Mouse (Mus musculus) cerebellum, adult 11 months (tissue): ENCODE measurements around the gene Rasgrf2.
"Not testable (repeated sequence)": the region's sequence is repeated elsewhere in the genome, so short reads cannot be mapped to it uniquely, and the experiment has no call there.

Experiments
- DNase-seq: peaks from one replicate; pipeline ENCODE4 v3.0.0; 2022

Rasgrf2 gene

DNA sequence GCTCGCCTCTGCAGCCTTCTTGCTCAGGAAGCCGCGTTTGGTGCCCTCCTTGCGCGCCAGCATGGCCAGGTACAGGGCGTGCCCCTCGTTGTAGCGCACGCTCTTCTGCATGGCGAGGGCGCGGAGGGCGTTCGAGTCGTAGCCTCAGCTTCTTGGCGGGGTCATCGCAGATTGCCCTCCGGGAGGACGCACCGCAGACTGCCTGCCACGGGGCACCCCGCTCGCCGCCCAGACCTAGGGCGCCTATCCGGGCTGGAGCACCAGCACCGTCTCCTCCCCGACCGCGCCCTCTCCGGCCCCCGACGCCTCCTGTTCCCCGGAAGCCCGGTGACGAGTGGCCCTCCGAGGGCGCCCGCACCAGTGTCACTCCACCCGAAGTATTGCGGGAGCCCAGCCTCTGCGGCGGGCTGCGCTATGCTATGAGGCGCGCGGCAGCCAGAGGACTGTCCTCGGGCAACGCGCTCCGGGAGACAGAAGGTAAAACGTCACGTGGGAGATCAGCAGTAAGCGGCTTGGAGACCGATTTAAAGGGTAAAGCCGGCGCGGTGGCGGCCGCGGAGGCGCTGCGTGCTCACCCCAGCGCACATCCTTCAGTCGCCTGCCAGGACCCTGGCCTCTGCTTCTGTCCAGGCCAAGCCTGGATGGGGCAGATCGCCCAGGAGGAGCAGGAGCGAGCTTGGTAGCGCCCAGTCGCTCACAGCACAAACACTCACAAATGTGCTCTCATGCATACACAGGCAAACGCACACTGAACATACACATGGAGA, at the start of gene Rasgrf2:
Gene Rasgrf2, minus strand, starts transcription at position 273 of the 767 bp plus-strand sequence.
- DNase-seq, result no peak

DNA sequence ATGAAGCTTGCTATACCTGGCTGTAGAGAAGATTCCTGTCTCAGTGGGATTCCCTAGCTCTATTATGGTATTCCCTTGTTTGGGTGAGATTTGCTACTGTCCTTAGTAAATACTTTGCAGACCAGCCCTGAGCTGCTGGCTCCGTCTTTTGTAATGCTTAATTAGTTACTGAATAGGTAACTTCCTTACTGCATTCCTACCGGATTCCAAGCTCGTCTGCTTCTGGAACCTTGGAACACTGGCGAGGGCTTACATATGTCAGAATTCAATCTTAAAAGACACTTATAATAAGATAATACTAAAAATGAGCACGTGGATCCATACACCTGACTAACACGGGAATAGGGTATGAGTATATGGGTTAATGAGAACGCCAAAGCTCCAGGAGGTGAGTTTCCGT, 41.2 kb upstream of the Rasgrf2 start:
- not testable (repeated sequence) for DNase-seq

DNA sequence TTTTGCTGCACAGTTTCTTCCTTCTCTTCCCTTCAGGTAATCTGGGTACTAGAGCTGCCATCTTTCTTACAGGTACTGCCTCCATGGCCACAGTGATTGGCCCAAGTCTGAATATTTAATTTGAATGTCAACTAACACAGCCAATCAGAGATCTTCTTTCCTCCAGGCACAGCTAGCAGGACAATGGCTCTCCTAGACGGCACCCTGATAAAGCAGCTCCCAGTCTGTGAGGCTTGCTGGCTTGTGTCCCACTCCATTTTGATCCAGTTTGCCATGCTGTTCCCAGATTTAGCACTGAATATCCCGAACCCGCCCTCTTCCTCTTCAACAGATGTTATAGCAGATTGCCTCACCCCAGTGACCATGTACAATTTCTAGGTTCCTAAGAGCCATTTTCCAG, 19.1 kb upstream of the Rasgrf2 start:
- DNase-seq, result no peak

DNA sequence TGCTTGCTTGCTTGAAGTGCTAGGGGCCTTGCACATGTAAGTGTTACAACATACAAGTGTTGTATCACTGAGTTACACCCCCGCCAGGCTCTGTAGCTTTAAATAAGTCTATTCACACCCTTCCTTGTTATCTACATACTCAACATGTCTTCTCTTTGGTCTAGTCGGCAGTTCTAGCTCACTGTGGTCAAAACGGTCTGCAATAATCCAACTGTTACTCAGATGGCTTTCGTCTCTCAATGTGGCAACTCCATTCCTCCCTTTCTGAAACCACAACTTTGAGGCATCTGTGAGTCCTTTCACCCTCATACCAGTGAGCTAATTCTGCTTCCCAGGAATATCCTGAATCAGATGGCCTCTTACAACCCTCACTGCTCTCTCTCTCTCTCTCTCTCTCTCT, 17.4 kb upstream of the Rasgrf2 start:
- no peak for DNase-seq

DNA sequence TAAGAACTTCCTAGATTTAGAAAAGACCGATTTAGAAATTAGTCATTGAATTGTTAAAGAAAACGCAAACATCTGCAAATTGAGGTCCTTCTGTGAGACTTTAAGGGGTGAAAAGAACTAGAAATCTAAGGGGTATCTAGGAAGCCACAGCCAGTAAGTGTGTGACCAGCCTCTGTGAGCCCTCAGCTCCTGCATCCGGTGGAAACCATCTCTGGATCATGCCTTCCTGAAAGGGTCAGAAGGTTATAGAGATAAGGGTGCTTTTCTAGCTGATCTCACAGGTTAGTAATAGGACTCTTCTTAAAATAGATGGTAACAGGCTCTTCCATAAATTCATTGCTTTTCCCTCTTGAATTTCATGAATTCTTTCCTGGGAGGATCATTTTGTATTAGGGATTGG, 3.3 kb upstream of the Rasgrf2 start:
- no peak for DNase-seq

DNA sequence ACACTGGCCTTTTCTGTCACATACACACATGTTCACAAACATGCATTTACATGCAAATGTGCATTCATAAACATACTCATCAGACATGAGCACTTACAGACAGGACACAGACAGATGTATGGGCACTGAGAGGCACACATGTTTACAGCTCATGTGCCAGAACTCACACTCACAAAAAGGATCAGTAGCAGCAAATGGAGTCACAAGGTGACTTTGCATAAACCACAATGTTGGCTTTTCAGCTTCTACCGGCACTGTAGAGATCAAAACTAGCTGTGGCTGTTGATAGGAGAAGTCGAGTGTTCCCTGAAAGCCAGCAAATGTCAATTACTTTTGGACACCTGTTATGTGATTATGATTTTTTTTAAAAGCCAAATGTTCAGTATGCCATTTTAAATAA, 1.1 kb upstream of the Rasgrf2 start:
- no peak for DNase-seq

DNA sequence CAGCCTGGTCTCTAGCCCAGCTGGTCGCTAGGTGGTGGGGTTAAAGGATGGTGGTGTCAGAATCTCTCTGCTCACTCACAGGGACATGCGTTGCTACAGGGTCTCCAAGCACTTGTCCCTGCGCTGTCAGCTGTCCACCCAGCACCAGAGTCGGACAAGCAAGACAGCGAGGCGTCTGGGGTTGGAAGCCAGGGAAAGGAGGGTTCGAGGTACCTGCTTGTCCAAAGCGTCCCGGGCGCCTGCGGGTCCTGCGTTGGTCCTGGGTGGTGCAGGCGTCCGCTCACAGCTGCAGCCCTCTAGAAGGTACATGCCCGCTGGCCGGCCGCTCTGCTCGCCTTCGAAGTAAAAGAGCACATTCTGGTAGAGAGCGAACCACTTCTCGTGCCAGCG, 467 bp downstream of the Rasgrf2 start:
- DNase-seq, result no peak

DNA sequence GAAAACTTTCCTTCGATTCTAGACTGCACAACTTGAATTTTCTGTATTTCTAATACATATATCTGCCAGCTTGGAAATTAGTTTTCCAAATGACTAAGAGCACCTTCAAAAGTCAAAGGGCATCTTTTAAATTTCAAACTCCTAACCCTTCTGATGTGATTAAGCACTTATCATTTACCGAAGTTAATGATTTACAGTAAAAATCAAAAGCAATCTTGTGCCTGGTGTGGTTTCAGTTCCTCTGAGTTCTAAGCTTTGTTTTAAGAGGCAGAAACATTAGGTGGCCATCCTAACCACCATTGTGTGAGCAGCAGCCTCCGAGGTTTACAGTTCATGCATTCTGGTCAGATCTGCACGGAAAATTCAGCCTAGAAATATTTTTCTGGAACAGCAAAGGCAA, 1.6 kb downstream of the Rasgrf2 start:
- DNase-seq, result no peak

DNA sequence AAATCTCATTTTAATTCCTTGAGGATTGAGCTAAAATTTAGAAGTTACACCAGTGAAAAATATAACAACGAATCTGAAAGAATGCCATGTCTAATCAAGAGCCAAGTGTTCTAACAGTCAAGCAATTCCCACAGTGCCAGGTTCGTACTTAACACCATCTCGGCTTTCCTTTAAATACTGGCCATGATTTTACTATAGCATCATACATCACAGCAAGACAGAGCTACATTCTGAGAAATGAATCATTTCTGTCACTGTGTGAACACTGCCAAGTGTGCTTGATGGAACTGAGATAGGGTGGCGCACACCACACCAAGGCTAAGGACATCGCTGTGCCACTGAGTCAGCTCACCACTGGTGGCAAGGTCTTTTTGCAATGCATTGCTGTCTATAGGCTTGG, 5.6 kb downstream of the Rasgrf2 start:
- no peak for DNase-seq

DNA sequence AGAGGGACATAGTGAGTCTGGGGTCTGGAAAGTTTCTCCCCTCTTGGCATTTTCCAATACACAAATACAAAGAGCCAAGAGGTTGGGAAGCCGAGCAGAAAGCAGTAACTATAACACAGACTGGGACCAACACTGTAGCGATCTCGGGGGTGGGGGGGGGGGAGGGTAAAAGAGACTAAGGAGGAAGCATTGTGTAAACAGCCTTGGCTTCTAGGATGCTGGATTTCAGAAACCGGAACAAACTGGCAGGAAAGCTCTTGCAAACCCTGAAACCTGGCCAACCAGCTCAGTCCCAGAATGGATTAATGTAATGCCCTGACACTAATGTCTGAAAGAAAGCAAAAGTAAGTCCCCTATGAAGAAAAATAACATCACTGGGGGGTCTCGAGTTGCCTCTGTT, 11.8 kb downstream of the Rasgrf2 start:
- no peak for DNase-seq

DNA sequence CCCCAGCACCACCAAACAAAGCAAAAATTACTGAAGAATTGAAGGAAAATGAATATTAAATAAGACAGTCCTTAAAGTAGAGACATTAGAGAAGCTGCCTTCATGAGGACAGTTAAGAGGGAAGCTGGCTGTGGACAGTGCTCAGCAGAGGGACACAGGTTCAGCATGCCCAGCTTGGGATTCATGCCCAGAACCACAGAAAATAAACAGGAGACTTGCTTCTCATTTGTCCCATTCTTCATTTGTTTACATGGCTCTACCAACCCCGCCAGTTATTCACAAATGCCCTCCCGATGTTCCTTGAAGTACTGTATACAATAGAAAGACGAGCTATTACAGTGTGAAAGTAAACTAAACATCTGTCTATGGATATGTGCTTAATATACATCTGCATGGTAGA, 17.4 kb downstream of the Rasgrf2 start:
- DNase-seq, result no peak

DNA sequence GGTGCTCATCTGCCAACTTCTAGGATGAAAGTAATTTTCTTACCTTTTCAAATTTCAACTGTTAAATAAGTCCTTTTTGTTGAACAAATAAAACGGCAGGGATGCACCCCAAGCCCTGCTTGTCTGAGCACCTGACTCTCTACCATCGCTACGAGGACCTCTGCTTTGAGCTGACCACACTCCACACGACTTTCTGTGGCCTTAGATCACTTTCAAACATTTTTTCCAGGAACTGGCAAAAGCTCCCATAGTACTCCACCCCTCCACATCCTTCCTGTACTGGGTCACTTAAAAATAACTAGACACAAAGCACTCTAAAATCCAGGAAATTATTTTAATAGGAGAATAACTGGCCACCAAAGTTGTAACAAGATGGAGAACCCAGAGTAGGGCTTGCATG, 23.2 kb downstream of the Rasgrf2 start:
- no peak for DNase-seq

DNA sequence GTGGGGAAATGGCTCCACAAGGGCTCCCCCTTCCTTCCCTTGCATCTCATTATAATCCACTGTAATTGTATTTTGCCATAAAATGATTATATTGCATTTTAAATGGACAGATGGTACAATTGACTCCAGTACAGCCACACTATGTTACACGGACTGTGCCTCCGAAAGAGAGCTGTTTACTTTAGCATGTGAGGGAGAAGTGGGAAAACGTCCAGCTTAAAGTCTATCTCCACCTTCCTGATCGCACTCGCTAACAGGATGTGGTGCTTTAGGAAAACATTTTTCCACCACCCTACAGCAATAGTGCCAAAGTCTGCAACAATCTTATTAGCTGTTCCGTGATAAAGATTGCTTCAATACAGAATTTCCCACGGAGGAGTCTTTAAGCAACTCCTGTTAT, 27.2 kb downstream of the Rasgrf2 start:
- no peak for DNase-seq

DNA sequence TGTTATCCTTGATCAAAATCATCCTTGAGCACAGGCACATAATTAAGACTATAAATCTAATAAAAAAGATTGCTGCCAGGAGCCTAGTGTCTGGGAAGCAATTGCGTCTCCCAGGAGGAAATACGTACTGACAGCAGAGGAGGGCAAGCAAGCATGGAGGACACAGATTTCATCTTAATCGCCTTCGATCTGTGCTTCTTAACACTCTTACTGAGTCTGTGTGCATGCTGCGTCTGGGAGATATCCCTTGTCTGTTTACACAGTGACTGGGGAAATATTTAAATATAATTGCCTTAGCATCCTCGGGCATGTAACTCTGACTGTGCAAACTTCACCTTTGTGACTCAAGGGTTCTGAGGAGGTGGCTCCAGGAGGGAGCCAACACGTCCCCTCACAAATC, 33.0 kb downstream of the Rasgrf2 start:
- no peak for DNase-seq

DNA sequence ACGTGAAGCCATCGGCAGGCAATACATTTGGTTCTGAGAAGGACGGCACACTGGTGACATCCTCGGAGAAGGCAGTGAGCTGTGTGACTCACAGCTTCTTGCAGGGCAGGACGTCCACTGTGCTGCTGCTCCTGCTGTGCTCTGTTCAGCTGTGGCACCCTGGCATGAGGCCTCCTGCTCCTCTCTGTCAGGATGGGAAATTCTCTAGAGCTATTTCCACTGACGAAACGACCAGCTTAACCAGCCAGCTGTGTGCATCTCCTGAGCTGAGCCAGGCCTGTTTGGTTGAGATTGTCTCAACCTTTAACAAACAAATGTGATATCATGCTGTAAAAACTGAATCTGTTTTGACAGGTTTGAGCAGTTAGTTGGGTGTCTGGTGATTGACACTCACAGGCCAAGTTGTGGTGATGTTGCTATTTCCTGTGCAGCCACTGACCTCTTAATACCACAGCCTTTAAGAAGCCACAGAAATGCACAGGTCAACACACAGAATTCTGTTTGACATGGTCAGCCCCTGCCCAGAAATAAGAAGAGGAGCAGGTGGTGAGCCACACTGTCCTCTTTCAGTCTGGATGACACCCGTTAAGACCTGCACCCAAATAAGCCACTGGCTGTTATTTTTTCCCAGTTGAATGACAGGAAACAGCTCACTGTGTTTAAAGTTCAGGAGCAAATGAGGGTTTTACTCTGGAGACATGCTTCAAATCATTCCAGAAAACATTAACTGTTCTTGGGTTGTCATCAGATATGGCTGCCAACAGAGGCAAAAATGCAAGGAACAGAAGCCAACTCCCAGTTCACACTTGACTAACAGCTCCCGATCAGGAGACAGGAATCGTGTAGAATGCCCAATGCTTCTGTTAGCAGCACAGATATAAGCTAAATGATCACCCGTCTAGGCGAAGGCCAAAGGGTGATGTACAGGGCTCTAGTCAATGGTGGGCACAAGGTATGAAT, 36.0 kb downstream of the Rasgrf2 start:
- DNase-seq, result no peak

DNA sequence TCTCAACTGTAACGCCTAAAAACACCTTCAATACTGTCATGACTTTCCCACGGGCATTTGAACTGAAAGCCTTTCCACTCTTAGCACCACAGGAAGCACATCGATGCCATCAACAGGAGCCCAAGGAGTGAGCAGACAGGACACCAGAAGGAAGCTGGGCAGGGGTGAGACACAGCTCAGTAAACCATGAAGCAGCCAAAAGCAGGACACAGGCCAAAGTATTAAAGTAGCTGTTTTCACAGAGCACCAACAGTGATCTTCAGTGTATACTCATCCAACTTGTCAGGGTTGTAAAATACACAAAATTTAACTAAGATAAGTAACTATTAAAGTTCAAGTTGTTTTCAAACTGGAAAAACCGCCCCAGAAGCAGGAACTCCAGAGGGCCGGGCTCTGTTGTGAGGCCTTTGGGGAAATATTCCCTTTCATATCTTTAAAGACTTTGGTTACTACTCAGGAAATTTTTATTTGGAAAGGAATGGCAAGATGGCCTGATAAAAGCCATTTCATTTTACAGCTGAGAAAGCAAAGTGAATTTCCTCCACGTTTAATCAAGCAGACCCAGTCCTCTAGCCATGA, 37.7 kb downstream of the Rasgrf2 start:
- DNase-seq, result no peak

DNA sequence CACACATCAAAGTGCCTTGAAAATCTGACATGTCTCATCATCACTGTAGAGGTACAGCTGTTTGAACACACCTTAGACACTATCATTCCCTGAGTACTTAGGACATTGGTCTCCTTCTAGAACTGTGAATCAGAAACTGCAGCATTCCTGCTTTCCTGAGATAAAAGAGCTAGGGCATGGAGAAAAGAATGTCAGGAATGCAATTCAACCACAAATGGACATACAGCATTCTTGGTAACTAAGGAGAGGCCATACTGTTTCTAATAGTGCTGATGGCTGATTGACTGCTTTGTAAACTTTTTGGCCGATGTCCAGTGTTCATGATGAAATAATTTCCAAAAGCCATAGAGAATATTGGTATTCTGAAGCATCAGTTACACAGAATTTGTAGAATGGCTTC, 58.3 kb downstream of the Rasgrf2 start:
- DNase-seq, result no peak

DNA sequence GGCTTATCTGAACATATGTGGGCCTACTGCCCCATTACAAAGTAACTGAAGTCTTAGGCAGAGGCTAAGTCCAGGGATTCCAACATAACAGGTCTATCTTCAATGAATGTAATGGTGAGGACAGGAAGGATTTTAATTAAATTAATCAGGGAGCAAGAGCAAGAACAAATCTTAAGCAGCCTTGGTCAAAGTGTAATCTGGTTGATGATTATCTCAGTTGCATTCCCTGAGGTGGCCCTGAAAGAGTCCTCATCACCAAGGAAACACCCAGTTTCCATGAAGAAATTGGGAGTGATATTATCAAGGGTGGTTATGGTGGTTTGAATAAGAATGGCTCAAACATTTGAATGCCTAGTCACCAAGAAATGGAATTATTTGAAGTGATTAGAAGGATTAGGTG, 62.8 kb downstream of the Rasgrf2 start:
- no peak for DNase-seq

DNA sequence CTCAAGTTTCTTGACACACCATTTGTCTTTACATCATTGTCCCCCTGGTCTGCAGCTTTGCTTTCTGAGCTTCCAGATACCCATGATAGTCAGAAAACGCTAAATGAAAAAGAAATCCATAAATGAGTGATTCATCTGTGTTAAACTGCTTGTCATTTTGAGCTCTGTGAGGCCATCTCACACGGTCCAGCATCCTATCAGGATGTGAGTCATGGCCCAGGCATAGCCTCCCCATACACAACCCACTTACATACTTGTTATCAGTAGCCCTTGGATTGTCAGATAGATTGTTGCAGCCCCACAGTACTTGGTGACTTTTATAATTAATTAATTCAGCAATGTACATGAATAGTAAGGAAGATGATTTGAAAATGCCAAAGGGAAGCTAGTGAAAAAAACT, 63.6 kb downstream of the Rasgrf2 start:
- DNase-seq, result no peak

DNA sequence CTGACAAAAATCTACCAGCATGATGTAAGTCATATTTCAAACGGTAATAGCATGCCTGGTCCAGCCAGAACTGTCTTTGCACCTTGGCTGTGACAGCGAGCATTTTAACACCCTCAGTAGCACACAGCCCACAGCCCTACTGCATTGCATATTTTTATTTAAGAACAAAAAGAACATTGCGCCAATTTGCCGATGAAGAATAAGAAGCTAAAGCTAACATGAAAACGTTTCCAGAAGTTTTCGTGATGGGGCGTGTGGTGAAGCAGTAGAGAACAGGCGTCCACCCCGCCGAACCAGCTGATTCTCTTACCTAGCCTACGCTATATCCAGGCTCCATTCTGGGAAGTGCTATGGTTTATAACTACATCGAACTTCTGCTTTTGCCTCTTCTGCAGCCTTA, 77.7 kb downstream of the Rasgrf2 start:
- no peak for DNase-seq

DNA sequence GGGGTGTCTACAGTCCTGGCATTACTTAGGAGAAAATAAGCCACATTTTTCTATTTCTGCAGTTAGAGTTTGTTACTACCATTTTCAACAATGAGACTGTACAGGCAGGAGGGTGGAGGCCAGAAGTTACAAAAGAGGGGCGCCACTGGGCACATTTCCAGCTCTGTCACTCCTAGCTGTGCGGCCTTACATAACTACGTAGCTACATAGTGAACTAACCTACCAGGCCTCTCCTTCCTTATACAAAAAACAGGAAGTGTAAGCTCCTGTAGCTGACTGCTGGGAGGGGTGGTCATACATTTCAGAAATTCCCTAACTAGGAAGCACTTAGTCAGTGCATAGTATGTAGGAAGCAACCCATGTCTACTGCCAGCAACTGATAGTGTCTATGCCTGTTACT, 78.5 kb downstream of the Rasgrf2 start:
- DNase-seq, result no peak

DNA sequence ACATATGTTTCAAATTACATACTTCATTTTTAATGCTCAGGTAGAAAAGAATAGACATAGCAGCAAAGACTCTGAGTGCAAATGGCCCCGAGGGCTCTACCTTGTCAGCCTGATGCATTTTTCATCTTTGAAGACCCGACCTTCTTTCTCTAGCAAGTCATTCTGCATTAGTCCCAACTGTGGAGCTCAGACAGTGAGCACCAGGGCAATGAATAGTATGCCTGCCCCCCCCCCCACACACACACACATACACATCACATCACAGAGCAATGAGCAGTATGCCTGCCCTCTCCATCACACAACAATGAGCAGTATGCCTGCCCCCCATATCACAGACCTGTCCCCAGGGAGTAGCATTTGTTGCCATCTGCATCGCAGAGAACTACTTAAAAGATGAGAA, 80.2 kb downstream of the Rasgrf2 start:
- DNase-seq, result no peak

DNA sequence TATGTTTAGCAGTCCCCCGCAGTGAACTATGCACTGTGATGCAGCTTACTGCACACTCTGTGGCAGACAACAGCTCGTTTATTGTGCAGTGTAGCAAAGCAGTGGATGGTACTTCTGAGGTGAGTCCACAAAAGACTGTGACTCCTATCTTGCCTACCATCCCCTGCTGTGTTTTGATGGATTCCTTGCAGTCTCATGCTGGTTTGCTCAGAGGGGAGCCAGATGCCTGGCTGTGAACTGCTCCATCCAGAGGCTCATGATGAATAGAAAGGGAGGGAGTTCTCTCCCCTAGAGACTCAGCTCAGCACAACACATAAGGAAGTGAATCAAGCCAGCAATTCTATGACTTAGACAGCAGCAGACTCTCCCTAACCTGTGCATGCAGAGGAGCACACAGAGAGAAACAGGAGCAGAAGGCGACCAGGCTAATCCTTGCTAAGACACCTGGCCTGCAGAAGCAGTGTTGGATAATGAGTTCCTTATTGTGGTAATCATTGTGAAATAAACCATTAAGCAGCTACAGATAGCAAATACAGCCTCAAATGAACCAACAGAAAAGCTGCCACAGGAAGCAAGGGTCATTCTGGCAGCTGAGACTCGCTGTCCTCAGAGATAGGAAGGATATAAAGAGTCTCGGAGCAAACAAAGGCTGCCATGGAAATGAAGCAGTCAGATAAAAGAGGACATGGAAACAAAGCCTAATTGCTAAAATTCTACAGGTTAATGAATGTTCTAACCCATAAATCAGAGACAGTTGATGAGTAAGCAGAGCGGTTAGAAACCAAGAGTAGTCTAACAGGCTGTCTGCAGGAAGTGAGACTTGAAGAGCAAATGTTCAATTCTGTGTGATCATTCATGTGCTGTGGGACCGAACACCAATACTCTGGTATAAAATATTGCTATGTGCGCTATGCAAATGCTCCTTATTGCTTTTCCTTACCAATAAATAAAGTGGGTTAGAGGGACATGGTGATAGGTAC, 89.6 kb downstream of the Rasgrf2 start:
- no peak for DNase-seq
